Comparison of ENCODE assay signal across 8 mouse cellular contexts in genomic region chr13:29983523-29984191, GRCm38 (mm10). TPM values are rescaled to one million over a fixed set of nuclear protein-coding genes. Genes with fewer than 3 reads are reported as not detected.
DNase-seq lines count a peak whose midpoint lies in the region; ATAC-seq and TF ChIP-seq lines count a peak whose summit lies in the region.

No protein-coding gene starts in this region.

- peak; percentile 33 for DNase-seq in lung, adult 2 months
- DNase-seq in lung, postnatal 25 days (ENCODE audit: low spot score), result no peak
- peak; percentile 15 for DNase-seq in adrenal gland, adult 2 months
- peak; percentile 44 for DNase-seq in forebrain, embryonic 10.5 days (ENCODE audit: extremely low spot score, low spot score)
- peak; percentile 47 for DNase-seq in naive thymus-derived CD4-positive, alpha-beta T cell, adult 2 months (ENCODE audit: low read depth)

- TF ChIP-seq CTCF in lung, adult 2 months (IDR thresholded peaks at IDR 0.05; ENCODE audit: insufficient read depth, low read length), result no peak

- 3% methylated on average over 25 of the region's 35 CpGs for WGBS in lung, adult 2 months
- WGBS in forebrain, embryonic 10.5 days, result under 1% methylated on average over 35 of the region's 35 CpGs
- under 1% methylated on average over 34 of the region's 35 CpGs for whole genome bisulfite sequencing in hindbrain, embryonic 15.5 days
- under 1% methylated on average over 35 of the region's 35 CpGs for WGBS in limb, embryonic 13.5 days

- H3K9me3 ChIP-seq in forebrain, embryonic 10.5 days, result no peaks in the 10 kb centered on the region
- no peaks in the 10 kb centered on the region for H3K9me3 ChIP-seq in hindbrain, embryonic 15.5 days
- H3K9me3 ChIP-seq in limb, embryonic 13.5 days, result no peaks in the 10 kb centered on the region

- ATAC-seq in hindbrain, embryonic 15.5 days (ENCODE audit: low FRiP score, low read depth), result no peak
- ATAC-seq in limb, embryonic 13.5 days (ENCODE audit: low FRiP score, low read depth), result no peak
- no peak for ATAC-seq in erythroid progenitor cell, adult 5-6 weeks (replicated peaks; ENCODE audit: low FRiP score, poor library complexity, severe bottlenecking)

- no peak for TF ChIP-seq POLR2A in lung, adult 2 months (IDR thresholded peaks at IDR 0.05; ENCODE audit: borderline replicate concordance, extremely low read depth, low read depth, low read length)

- no peaks in the 10 kb centered on the region for H3K27me3 ChIP-seq in forebrain, embryonic 10.5 days (ENCODE audit: poor library complexity, severe bottlenecking)
- peaks cover 3% of the 10 kb centered on the region; the same call in 1 of the 2 replicates for H3K27me3 ChIP-seq in hindbrain, embryonic 15.5 days
- H3K27me3 ChIP-seq in limb, embryonic 13.5 days, result no peaks in the 10 kb centered on the region

- H3K36me3 ChIP-seq in forebrain, embryonic 10.5 days (replicated peaks), result peaks cover 36% of the 10 kb centered on the region
- H3K36me3 ChIP-seq in hindbrain, embryonic 15.5 days, result no peaks in the 10 kb centered on the region
- peaks cover 4% of the 10 kb centered on the region for H3K36me3 ChIP-seq in limb, embryonic 13.5 days

- H3K9ac ChIP-seq in hindbrain, embryonic 15.5 days, result peak overlapping the region; percentile 95
- H3K9ac ChIP-seq in limb, embryonic 13.5 days, result peak overlapping the region; percentile 99

- H3K4me3 ChIP-seq in lung, adult 2 months (replicated peaks; ENCODE audit: extremely low read depth, low read depth, low read length), result peak overlapping the region; percentile 78
- peak overlapping the region; percentile 99 for H3K4me3 ChIP-seq in forebrain, embryonic 10.5 days
- peak overlapping the region; percentile 97 for H3K4me3 ChIP-seq in hindbrain, embryonic 15.5 days
- peak overlapping the region; percentile 95 for H3K4me3 ChIP-seq in limb, embryonic 13.5 days

- H3K27ac ChIP-seq in forebrain, embryonic 10.5 days, result peak overlapping the region; percentile 99
- H3K27ac ChIP-seq in hindbrain, embryonic 15.5 days (replicated peaks), result peak overlapping the region; percentile 84
- H3K27ac ChIP-seq in limb, embryonic 13.5 days, result peak overlapping the region; percentile 97

- H3K4me2 ChIP-seq in hindbrain, embryonic 15.5 days, result peak overlapping the region; percentile 99
- peak overlapping the region; percentile 85 for H3K4me2 ChIP-seq in limb, embryonic 13.5 days (replicated peaks)

- H3K4me1 ChIP-seq in lung, adult 2 months (ENCODE audit: control insufficient read depth, insufficient read depth, low read length), result peaks cover 3% of the 10 kb centered on the region; the same call in 1 of the 2 replicates
- peaks cover 52% of the 10 kb centered on the region for H3K4me1 ChIP-seq in forebrain, embryonic 10.5 days
- H3K4me1 ChIP-seq in hindbrain, embryonic 15.5 days (replicated peaks), result peaks cover 34% of the 10 kb centered on the region
- peaks cover 51% of the 10 kb centered on the region for H3K4me1 ChIP-seq in limb, embryonic 13.5 days

RNA-seq across cellular contexts. Expression of gene E2f3, which starts 2.2 kb away (rescaled TPM):
- 1.5 and 3.2 TPM in 2 replicates for polyA plus RNA-seq in lung, adult 2 months (2012; rRNA removed)
- total RNA-seq in adrenal gland, adult 2 months (2021), result 10 to 100 TPM in 1 of 2 experiments, 1 to 10 TPM in 1; 8.4 to 11.6 TPM
- polyA plus RNA-seq in adrenal gland, adult 2 months (2012; rRNA removed), result 2.3 and 2.4 TPM in 2 replicates
- polyA plus RNA-seq in forebrain, embryonic 10.5 days (2016; fragmentation: Nextera tagmentation; extraction: Ambion mirVana), result 22.5 and 25.6 TPM in 2 replicates
- 5.4 and 5.5 TPM in 2 replicates for polyA plus RNA-seq in hindbrain, embryonic 15.5 days (2015; fragmentation: Nextera tagmentation; extraction: Ambion mirVana)
- 12.6 and 13.6 TPM in 2 replicates for polyA plus RNA-seq in limb, embryonic 13.5 days (2015; fragmentation: Nextera tagmentation; extraction: Ambion mirVana)
- 3.8 and 5.0 TPM in 2 replicates for total RNA-seq in erythroid progenitor cell, adult 5-6 weeks (2015; ENCODE audit: low replicate concordance)
- 6.3 and 7.7 TPM in 2 replicates for total RNA-seq in erythroid progenitor cell, adult 5-6 weeks (2017; ENCODE audit: low replicate concordance)
